Mouse (Mus musculus) intestine, embryonic 15.5 days (tissue): ENCODE data around the gene Arl14ep. TPM values are rescaled to one million over a fixed set of nuclear protein-coding genes. Genes with fewer than 3 reads are reported as not detected.

ENCODE experiments used
- ATAC-seq: fragments of 200-750 bp; cut with Nextera tagmentation; 2 replicates; pipeline ENCODE4 v1.8.0; 2017; ENCODE audit warnings: moderate TSS enrichment, moderate library complexity
- H3K27ac ChIP-seq: fragments of 300-500 bp; sonication (generic); 2 replicates; pipeline ENCODE4 v1.5.1; 2015; ENCODE audit warnings: mild to moderate bottlenecking, inconsistent platforms
- H3K27me3 ChIP-seq: fragments of 300-500 bp; sonication (generic); replicated peaks from 2 replicates; pipeline ENCODE4 v1.6.1; 2015; ENCODE audit warnings: inconsistent platforms
- H3K36me3 ChIP-seq: fragments of 300-500 bp; sonication (generic); 2 replicates; pipeline ENCODE4 v1.6.1; 2015; ENCODE audit warnings: inconsistent platforms
- H3K4me1 ChIP-seq: fragments of 300-500 bp; sonication (generic); replicated peaks from 2 replicates; pipeline ENCODE4 v1.6.1; 2015; ENCODE audit warnings: inconsistent platforms
- H3K4me2 ChIP-seq: fragments of 300-500 bp; sonication (generic); replicated peaks from 2 replicates; pipeline ENCODE4 v1.6.1; 2015; ENCODE audit warnings: mild to moderate bottlenecking, inconsistent platforms
- H3K4me3 ChIP-seq: fragments of 300-500 bp; sonication (generic); replicated peaks from 2 replicates; pipeline ENCODE4 v1.5.1; 2015; ENCODE audit warnings: inconsistent platforms
- H3K9ac ChIP-seq: fragments of 300-500 bp; sonication (generic); 2 replicates; pipeline ENCODE4 v1.6.1; 2015; ENCODE audit warnings: inconsistent platforms
- H3K9me3 ChIP-seq: fragments of 300-500 bp; sonication (generic); 2 replicates; pipeline ENCODE4 v1.6.1; 2016; ENCODE audit warnings: inconsistent platforms
- WGBS: fragments of 180-500 bp; shearing (Covaris S2); methylation state at CpG from one replicate; pipeline ENCODE4 v1.1.7; 2015; 5-methylcytosine and 5-hydroxymethylcytosine counted together
- polyA plus RNA-seq: library from polyadenylated mRNA; unstranded; fragments of >200 nt; fragmentation: Nextera tagmentation; extraction: Ambion mirVana; gene quantifications from 2 replicates; pipeline ENCODE4 v1.2.1, GENCODE M21; 2015

The Arl14ep gene
- polyA plus RNA-seq, 1 experiment from 2014 or later: 32.0 TPM

- no peak overlapping the region for H3K9ac ChIP-seq
- H3K4me2 ChIP-seq: no peak overlapping the region
- no peaks in the 10 kb centered on the region for H3K27me3 ChIP-seq
- no peaks in the 10 kb centered on the region for H3K36me3 ChIP-seq
- H3K9me3 ChIP-seq: no peaks in the 10 kb centered on the region
- no peak overlapping the region for H3K4me3 ChIP-seq
- WGBS: 96% methylated on average over 2 of the region's 2 CpGs
- no peaks in the 10 kb centered on the region for H3K4me1 ChIP-seq
- no peak for ATAC-seq
- H3K27ac ChIP-seq: no peak overlapping the region
These were observed 38.5 kb downstream of the Arl14ep start for GRCm38 (mm10) chr2:106935681-106936080.

- ATAC-seq: no peak
- WGBS: 84% methylated on average over 3 of the region's 3 CpGs
- H3K9ac ChIP-seq: no peak overlapping the region
These were observed 44.3 kb downstream of the Arl14ep start for GRCm38 (mm10) chr2:106929906-106930305.

More at GRCm38 (mm10) chr2:106929906-106930305, 44.3 kb downstream of the Arl14ep start:
- Histone ChIP-seq H3K27ac (no peak overlapping the region), H3K9me3 (no peaks in the 10 kb centered on the region), H3K4me2 (no peak overlapping the region), H3K36me3 (no peaks in the 10 kb centered on the region), H3K27me3 (no peaks in the 10 kb centered on the region), H3K4me3 (no peak overlapping the region), H3K4me1 (no peaks in the 10 kb centered on the region)

Other genes starting within 250 kb of the Arl14ep start
- not detected in 2 replicates for gene Fshb, start 85.2 kb upstream of the Arl14ep start, polyA plus RNA-seq